Mouse (Mus musculus): Measurements from ENCODE around the gene Mettl27.
"Not testable (repeated sequence)": the region's sequence is repeated elsewhere in the genome, so short reads cannot be mapped to it uniquely, and the experiment has no call there.

Mettl27 gene

GRCm38 (mm10) chr5:134951053-134951884 lies 19.1 kb downstream of the Mettl27 start:
- DNase-seq (ENCODE audit: inconsistent ontology term), result no peak

DNA sequence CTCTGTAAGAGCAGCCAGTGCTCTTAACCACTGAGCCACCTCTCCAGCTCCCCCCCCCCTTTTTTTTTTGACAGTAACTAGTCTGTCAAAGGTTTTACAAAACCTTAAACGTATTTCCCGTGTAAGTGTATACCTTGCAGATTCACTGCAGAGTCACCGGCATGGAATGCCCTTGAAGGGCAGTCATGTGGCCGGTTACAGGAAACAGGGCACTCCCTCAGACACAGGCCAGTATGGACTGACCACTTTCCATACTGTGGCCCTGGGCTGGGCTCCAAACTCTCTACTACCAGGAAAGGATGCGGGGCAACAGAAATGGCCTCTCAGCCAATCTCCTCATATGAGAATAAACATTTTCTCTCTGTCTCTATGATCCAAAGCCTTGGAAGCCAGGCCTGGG lies 23.3 kb downstream of the Mettl27 start:
- no peak for DNase-seq (ENCODE audit: inconsistent ontology term)

- peak; percentile 79 for DNase-seq (ENCODE audit: inconsistent ontology term)
Measured at GRCm38 (mm10) chr5:134959114-134959513, 26.9 kb downstream of the Mettl27 start.

DNA sequence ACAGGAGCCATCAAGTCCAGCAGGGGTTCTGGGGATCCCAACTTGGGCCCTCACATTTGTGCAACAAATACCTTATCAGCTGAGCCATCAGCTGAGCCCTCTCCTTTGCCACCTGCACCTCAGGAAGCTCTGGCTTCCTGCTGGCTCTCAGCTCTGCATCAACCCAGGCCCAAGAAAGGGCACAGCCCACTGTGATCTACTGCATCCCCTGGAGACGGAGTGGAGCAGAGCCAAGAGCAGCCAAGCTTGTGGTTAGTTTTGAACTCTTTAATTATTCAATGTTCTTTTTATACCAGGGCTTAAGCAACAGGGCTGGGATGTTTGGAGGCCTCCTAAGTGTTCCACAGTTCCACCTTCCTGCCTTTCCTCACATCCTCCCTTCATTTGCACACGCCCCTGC lies 28.3 kb downstream of the Mettl27 start:
- peak; percentile 18 for DNase-seq (ENCODE audit: inconsistent ontology term)

- DNase-seq (ENCODE audit: inconsistent ontology term), result no peak
Measured at GRCm38 (mm10) chr5:134961519-134961918, 29.4 kb downstream of the Mettl27 start.

GRCm38 (mm10) chr5:134963546-134963945 lies 31.4 kb downstream of the Mettl27 start:
- peak; percentile 74 for DNase-seq (ENCODE audit: inconsistent ontology term)

DNA sequence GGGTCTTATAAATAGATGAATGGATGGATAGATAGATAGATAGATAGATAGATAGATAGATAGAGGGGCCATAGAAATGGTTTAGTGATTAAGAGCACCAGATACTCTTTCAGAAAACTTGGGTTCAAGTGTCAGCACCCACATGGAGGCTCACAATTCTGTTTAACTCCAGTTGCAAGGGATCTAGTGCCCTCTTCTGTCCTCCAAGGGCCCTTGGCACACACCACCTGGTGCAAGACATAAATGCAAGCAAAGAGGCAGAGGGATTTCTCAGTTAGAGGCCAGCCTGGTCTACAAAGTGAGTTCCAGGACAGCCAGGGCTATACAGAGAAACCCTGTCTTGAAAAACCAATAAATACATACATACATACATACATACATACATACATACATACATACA lies 32.5 kb downstream of the Mettl27 start:
- not testable (repeated sequence) for DNase-seq (ENCODE audit: inconsistent ontology term)

- peak; percentile 49 for DNase-seq (ENCODE audit: inconsistent ontology term)
Measured at GRCm38 (mm10) chr5:134965473-134965851, 33.3 kb downstream of the Mettl27 start.

DNA sequence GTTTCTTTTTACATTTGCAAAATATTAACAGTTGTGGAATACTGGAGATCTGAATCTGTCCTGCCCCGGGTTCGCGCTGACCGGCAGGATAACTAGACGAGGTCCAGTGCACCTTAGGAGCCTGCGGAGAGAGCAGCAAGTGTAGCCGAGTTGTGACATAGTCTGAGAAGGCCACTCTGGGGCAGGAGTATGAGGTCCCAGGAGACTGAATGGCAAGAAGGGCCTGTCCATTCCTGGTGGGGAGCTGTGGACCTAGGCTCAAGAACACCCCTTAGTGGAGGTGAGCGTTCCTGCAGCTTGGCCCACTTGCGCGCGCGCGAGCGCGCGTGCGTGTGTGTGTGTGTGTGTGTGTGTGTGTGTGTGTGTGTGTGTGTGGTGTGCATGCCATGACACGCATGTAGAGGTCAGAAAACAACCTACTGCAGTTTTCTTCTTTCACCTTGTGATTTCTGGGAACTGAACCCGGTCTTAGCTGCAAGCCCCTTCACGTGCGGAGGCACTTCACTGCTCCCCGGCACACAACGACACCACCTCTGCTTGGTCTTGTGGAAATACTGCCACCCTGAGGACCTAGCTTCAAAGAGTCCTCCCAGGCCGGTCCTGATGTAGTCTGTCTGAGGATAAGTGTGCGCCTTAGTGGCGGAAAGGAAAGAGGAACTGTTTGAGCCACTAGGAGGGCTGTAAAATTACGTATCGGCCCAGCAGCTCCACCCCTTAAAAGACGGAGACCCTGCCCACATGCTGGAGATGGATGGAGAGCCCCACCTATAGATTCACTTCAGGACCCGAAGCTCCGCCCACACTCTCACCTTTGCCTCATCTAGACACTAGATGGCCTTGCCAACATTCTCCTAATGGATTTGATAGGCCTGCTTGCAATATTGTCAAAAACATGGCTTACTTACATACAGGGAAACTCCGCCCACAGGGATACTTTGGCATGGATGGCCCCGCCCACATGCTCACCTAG lies 34.0 kb downstream of the Mettl27 start:
- DNase-seq (ENCODE audit: inconsistent ontology term), result peak; percentile 71

- no peak for DNase-seq (ENCODE audit: inconsistent ontology term)
Measured at GRCm38 (mm10) chr5:134967164-134967944, 35.2 kb downstream of the Mettl27 start.

DNA sequence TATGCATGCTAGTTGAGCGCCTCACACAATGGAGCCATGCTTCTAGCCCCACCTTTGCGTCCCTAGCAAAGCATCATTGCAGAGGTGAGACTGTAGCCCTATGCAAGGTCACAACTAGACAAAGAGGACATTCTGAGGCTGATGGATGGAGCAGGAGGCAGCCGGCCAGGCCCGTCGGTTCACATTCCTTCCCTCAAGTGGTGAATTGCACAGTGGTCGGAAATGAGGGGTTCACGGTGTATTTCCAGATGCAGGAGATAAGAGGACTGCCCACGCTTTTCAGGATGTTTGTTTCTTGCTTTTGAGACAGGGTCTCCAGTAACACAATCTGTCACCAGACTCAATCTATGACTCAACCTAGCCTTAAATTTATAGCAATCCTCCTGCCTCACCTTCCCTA lies 38.5 kb downstream of the Mettl27 start:
- no peak for DNase-seq (ENCODE audit: inconsistent ontology term)

- no peak for DNase-seq (ENCODE audit: inconsistent ontology term)
Measured at GRCm38 (mm10) chr5:134973081-134973480, 40.9 kb downstream of the Mettl27 start.

GRCm38 (mm10) chr5:134973526-134973925 lies 41.4 kb downstream of the Mettl27 start:
- no peak for DNase-seq (ENCODE audit: inconsistent ontology term)

DNA sequence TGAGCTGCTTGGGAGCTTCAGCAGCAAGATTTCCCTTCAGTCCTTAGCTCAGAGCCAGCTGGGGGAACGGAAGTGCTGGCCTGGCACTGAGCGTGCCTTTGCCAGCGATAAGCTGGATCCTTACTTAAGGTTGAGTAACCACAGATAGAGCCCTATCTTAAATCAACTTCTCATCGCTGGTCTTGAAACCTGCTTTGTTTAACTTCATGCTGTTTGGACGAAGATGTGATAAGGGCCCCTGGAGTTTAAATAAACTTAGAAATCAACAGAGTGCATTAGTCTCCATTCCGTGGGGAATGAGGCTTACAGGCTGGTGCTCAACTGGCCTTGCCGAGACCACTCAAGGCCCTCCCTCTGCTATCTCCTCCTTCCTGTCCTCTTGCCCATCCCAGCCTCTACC lies 42.1 kb downstream of the Mettl27 start:
- DNase-seq (ENCODE audit: inconsistent ontology term), result no peak

DNA sequence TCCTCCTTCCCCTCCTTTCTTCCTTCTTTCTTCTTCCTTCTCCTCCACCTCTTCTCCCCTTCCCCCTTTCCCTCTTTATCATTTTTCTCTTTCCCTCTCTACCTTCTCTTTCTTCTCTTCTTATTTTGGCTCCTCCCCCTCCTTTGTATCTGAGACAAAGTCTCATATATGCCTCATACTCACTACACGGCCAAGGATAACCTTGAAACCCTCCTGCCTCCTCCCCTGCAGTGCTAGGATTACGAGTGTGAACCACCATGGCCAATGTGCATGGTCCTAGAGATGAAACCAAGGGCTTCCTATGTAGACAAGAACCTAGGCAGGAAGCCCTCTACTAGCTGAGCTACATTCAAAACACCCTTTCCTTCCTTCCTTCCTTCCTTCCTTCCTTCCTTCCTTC lies 42.8 kb downstream of the Mettl27 start:
- no peak for DNase-seq (ENCODE audit: inconsistent ontology term)

- no peak for DNase-seq (ENCODE audit: inconsistent ontology term)
Measured at GRCm38 (mm10) chr5:134976164-134976563, 44.0 kb downstream of the Mettl27 start.

GRCm38 (mm10) chr5:134976577-134977250 lies 44.5 kb downstream of the Mettl27 start:
- DNase-seq (ENCODE audit: inconsistent ontology term), result no peak

DNA sequence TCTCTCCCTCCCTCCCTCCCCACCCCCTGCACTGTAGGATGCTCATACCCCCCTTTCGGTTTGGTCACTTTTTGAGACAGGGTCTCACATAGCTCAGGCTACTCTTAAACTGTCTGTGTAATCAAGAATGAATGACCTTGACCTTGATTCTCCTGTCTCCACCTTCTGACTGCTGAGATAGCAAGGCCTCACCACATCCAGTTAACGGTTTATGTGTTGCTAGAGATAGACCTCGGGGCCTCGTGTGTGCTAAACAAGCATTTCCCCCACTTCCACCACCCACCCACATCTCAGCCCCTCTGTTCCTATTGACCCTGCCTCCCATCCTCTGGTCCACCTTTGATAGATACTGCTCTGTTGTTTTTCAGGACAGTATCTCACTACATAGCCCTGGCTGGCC lies 45.7 kb downstream of the Mettl27 start:
- DNase-seq (ENCODE audit: inconsistent ontology term), result no peak

DNA sequence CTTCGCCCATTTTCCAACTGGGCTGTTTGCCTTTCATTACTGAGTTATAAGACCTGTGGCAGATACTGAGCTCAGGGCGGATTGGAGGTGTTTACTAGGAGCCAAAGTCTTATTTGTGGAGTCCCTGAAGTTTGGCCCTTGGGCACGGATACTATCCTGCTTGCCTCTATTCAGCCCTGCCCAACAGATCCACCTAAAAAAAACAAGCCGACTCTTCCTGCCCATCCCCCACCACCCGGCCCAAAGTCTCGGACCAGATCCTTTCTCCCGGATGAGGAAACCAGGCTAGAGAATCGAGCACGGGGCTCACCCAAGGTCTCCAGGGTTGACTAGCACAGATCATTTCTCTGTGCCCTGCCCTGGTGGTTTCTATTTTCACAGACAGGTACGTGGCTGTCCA lies 49.0 kb downstream of the Mettl27 start:
- no peak for DNase-seq (ENCODE audit: inconsistent ontology term)

DNA sequence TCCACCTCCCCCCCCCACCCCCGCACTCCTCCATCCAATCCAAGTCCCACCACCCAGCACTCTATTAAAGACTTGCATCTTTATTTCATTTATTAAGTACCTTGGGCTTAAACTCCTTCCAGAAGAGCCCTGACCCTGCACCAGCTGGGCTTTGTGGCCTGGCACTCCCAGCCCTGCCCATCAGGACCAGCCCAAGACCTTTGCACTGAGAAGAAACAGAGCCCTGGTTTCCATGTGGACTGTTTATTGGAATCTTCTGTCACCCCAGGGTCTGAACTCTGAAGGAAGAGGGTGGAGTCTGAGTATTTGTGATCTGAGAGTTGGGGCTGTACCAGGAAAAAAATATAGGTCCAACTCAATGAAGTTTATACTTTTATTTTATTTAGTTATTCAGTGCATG lies 50.9 kb downstream of the Mettl27 start:
- no peak for DNase-seq (ENCODE audit: inconsistent ontology term)

DNA sequence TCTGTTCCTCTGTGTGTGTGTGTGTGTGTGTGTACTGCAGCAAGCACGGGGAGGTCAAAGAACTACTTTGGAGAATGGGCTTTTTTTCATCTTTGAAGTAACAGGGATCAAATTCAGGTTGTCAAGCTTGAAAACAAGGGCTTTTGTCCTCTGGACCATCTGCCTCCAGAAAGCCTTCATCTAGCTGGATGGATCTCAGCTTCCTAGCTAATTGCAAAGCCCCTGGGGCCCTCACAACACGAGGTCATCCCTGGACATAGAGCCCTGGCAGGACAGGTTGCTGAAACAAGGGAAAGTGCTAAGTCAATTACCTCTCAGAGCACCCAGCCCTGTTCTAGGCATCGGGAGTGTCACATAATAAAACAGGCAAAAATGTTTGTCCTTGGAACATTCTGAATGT lies 51.6 kb downstream of the Mettl27 start:
- no peak for DNase-seq (ENCODE audit: inconsistent ontology term)
